Mouse (Mus musculus) intestine, embryonic 16.5 days (tissue): ENCODE data around the gene Sart3. TPM values are rescaled to one million over a fixed set of nuclear protein-coding genes. Genes with fewer than 3 reads are reported as not detected.

ENCODE experiments used
- ATAC-seq: fragments of 200-750 bp; cut with Nextera tagmentation; 2 replicates; pipeline ENCODE4 v1.8.0; 2017; ENCODE audit warnings: moderate TSS enrichment, moderate library complexity
- H3K27ac ChIP-seq: fragments of 300-500 bp; sonication (generic); 2 replicates; pipeline ENCODE4 v1.5.1; 2014; ENCODE audit warnings: mild to moderate bottlenecking, low read length
- H3K27me3 ChIP-seq: fragments of 300-500 bp; sonication (generic); replicated peaks from 2 replicates; pipeline ENCODE4 v1.6.1; 2014; ENCODE audit warnings: low read length, control low read depth, mixed read lengths; ENCODE audit not compliant: control insufficient read depth, insufficient read depth
- H3K36me3 ChIP-seq: fragments of 300-500 bp; sonication (generic); 2 replicates; pipeline ENCODE4 v1.6.1; 2014; ENCODE audit warnings: low read length, control low read depth; ENCODE audit not compliant: control insufficient read depth, insufficient read depth
- H3K4me1 ChIP-seq: fragments of 300-500 bp; sonication (generic); 2 replicates; pipeline ENCODE4 v1.6.1; 2014; ENCODE audit warnings: low read length, control low read depth, mixed read lengths; ENCODE audit not compliant: control insufficient read depth, insufficient read depth
- H3K4me2 ChIP-seq: fragments of 300-500 bp; sonication (generic); 2 replicates; pipeline ENCODE4 v1.6.1; 2014; ENCODE audit warnings: low read depth, low read length, control low read depth
- H3K4me3 ChIP-seq: fragments of 300-500 bp; sonication (generic); 2 replicates; pipeline ENCODE4 v1.5.1; 2014; ENCODE audit warnings: mild to moderate bottlenecking, low read length
- H3K9ac ChIP-seq: fragments of 300-500 bp; sonication (generic); 2 replicates; pipeline ENCODE4 v1.6.1; 2014; ENCODE audit warnings: low read depth, low read length
- H3K9me3 ChIP-seq: fragments of 300-500 bp; sonication (generic); 2 replicates; pipeline ENCODE4 v1.6.1; 2016; ENCODE audit warnings: low read length, control low read depth; ENCODE audit not compliant: control insufficient read depth
- WGBS: fragments of 180-500 bp; shearing (Covaris S2); extraction: QIAGEN DNeasy Blood & Tissue Kit; methylation state at CpG from one replicate; pipeline ENCODE4 v1.1.7; 2014; 5-methylcytosine and 5-hydroxymethylcytosine counted together
- polyA plus RNA-seq: library from polyadenylated mRNA; unstranded; fragments of >200 nt; fragmentation: Nextera tagmentation; extraction: Ambion mirVana; gene quantifications from 2 replicates; pipeline ENCODE4 v1.2.1, GENCODE M21; 2015

The Sart3 gene
- polyA plus RNA-seq, 1 experiment from 2014 or later, result 30.2 TPM

GRCm38 (mm10) chr5:113724446-113724845, 47.9 kb downstream of the Sart3 start, which contains the start of gene 1700069L16Rik:
Gene 1700069L16Rik, minus strand, starts transcription at chr5:113724772.
- H3K9ac ChIP-seq, result no peak within 1 kb of the TSS
- no peaks in the 10 kb centered on the region for H3K4me1 ChIP-seq
- H3K27ac ChIP-seq, result no peak within 1 kb of the TSS
- H3K4me3 ChIP-seq, result no peak within 1 kb of the TSS
- H3K4me2 ChIP-seq, result no peak within 1 kb of the TSS
- H3K36me3 ChIP-seq, result no peaks in the 10 kb centered on the region
- no peaks in the 10 kb centered on the region for H3K9me3 ChIP-seq
- peak; percentile 36; the same call in 1 of the 2 replicates for ATAC-seq
- no peaks in the 10 kb centered on the region for H3K27me3 ChIP-seq
- 4% methylated on average over 15 of the region's 15 CpGs for WGBS

GRCm38 (mm10) chr5:113723567-113724237, 48.6 kb downstream of the Sart3 start:
- no peaks in the 10 kb centered on the region for H3K36me3 ChIP-seq
- H3K9me3 ChIP-seq, result no peaks in the 10 kb centered on the region
- no peaks in the 10 kb centered on the region for H3K4me1 ChIP-seq
- no peak overlapping the region for H3K4me2 ChIP-seq
- no peak for ATAC-seq
- H3K27me3 ChIP-seq, result no peaks in the 10 kb centered on the region
- 32% methylated on average over 8 of the region's 8 CpGs for WGBS
- H3K4me3 ChIP-seq, result no peak overlapping the region
- no peak overlapping the region for H3K9ac ChIP-seq
- H3K27ac ChIP-seq, result no peak overlapping the region

GRCm38 (mm10) chr5:113722224-113723013, 49.9 kb downstream of the Sart3 start:
- H3K36me3 ChIP-seq, result no peaks in the 10 kb centered on the region
- 87% methylated on average over 10 of the region's 10 CpGs for WGBS
- H3K27ac ChIP-seq, result no peak overlapping the region
- H3K4me2 ChIP-seq, result no peak overlapping the region
- no peaks in the 10 kb centered on the region for H3K4me1 ChIP-seq
- H3K27me3 ChIP-seq, result no peaks in the 10 kb centered on the region
- H3K4me3 ChIP-seq, result no peak overlapping the region
- H3K9me3 ChIP-seq, result no peaks in the 10 kb centered on the region
- no peak for ATAC-seq
- H3K9ac ChIP-seq, result no peak overlapping the region

- no peaks in the 10 kb centered on the region for H3K4me1 ChIP-seq
- no peak overlapping the region for H3K4me3 ChIP-seq
- H3K9ac ChIP-seq, result no peak overlapping the region
- no peak overlapping the region for H3K4me2 ChIP-seq
- 85% methylated on average over 8 of the region's 8 CpGs for WGBS
- no peaks in the 10 kb centered on the region for H3K36me3 ChIP-seq
- H3K27me3 ChIP-seq, result no peaks in the 10 kb centered on the region
- H3K27ac ChIP-seq, result no peak overlapping the region
- no peaks in the 10 kb centered on the region for H3K9me3 ChIP-seq
- ATAC-seq, result no peak
These were observed 53.1 kb downstream of the Sart3 start for GRCm38 (mm10) chr5:113719221-113719661.

- peak; percentile 40; the same call in 1 of the 2 replicates for ATAC-seq
- H3K36me3 ChIP-seq, result no peaks in the 10 kb centered on the region
- no peaks in the 10 kb centered on the region for H3K4me1 ChIP-seq
- H3K27ac ChIP-seq, result no peak overlapping the region
- no peaks in the 10 kb centered on the region for H3K9me3 ChIP-seq
- H3K27me3 ChIP-seq, result no peaks in the 10 kb centered on the region
- no peak overlapping the region for H3K9ac ChIP-seq
- 7% methylated on average over 12 of the region's 12 CpGs for WGBS
- no peak overlapping the region for H3K4me3 ChIP-seq
- no peak overlapping the region for H3K4me2 ChIP-seq
These were observed 55.5 kb downstream of the Sart3 start for GRCm38 (mm10) chr5:113716581-113717388.

GRCm38 (mm10) chr5:113712861-113713260, 59.4 kb downstream of the Sart3 start:
- no peaks in the 10 kb centered on the region for H3K27me3 ChIP-seq
- H3K9me3 ChIP-seq, result no peaks in the 10 kb centered on the region
- H3K4me2 ChIP-seq, result no peak overlapping the region
- no peaks in the 10 kb centered on the region for H3K36me3 ChIP-seq
- H3K27ac ChIP-seq, result no peak overlapping the region
- ATAC-seq, result no peak
- WGBS, result 79% methylated on average over 2 of the region's 2 CpGs
- H3K9ac ChIP-seq, result no peak overlapping the region
- no peak overlapping the region for H3K4me3 ChIP-seq
- H3K4me1 ChIP-seq, result no peaks in the 10 kb centered on the region

- Histone ChIP-seq H3K27ac (no peak overlapping the region), H3K9ac (no peak overlapping the region), H3K4me1 (no peaks in the 10 kb centered on the region), H3K36me3 (no peaks in the 10 kb centered on the region), H3K4me2 (no peak overlapping the region), H3K4me3 (no peak overlapping the region), H3K9me3 (no peaks in the 10 kb centered on the region), H3K27me3 (no peaks in the 10 kb centered on the region)
- WGBS, result 61% methylated on average over 21 of the region's 21 CpGs
- ATAC-seq, result no peak
These were observed 68.3 kb downstream of the Sart3 start for GRCm38 (mm10) chr5:113703803-113704585.

- Histone ChIP-seq H3K9ac (no peak overlapping the region), H3K4me1 (no peaks in the 10 kb centered on the region), H3K4me3 (no peak overlapping the region), H3K27ac (no peak overlapping the region), H3K36me3 (no peaks in the 10 kb centered on the region), H3K4me2 (no peak overlapping the region), H3K9me3 (no peaks in the 10 kb centered on the region), H3K27me3 (no peaks in the 10 kb centered on the region)
- ATAC-seq, result peak; percentile 92
- 70% methylated on average over 19 of the region's 19 CpGs for WGBS
These were observed 71.8 kb downstream of the Sart3 start for GRCm38 (mm10) chr5:113700388-113701023.
